Mouse (Mus musculus) embryonic fibroblast, embryonic 13.5 days (primary cell): ENCODE results near the gene Zfp626.

ENCODE experiments used
- CTCF ChIP-seq: IDR thresholded peaks from 2 replicates; pipeline ENCODE4 v1.5.1; 2011; ENCODE audit warnings: mild to moderate bottlenecking, control low read depth, low read length, moderate library complexity, borderline replicate concordance; ENCODE audit not compliant: insufficient read depth
- POLR2A ChIP-seq: IDR thresholded peaks from 2 replicates; pipeline ENCODE4 v1.6.1; 2011; ENCODE audit warnings: low read depth, mild to moderate bottlenecking, control low read depth, low read length, moderate library complexity

DNA sequence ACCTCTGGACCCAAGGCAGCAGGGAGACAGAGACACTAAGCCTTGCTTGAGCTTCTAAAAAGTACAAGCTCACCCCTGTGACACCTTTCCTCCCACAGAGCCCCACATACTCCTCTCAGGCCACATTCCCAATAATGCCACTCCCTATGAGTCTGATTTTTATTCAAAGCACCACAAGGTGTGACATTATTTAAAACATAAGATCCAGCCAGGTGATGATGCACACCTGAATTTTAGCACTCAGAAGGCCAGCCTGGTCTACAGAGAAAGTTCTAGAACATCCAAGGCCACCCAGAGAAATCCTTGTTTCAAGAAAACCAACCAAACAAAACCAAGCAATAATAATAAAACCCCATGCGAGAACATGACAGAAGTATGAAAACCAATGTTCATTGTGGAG lies 50.2 kb downstream of the Zfp626 start, which contains the start of gene Zfp607a:
- TF ChIP-seq CTCF: no peak
- no peak for TF ChIP-seq POLR2A
